Mouse (Mus musculus): ENCODE measurements around the gene Hmgxb4. TPM values are rescaled to one million over a fixed set of nuclear protein-coding genes. Genes with fewer than 3 reads are reported as not detected.

Gene Hmgxb4
- polyA plus RNA-seq, 1 experiment from 2014 or later: 32.2 TPM

GRCm38 (mm10) chr8:75047784-75048183 lies 54.6 kb downstream of the Hmgxb4 start:
- Histone ChIP-seq H3K9me3 (no peaks in the 10 kb centered on the region), H3K27me3 (no peaks in the 10 kb centered on the region), H3K4me2 (no peak overlapping the region), H3K9ac (no peak overlapping the region), H3K27ac (replicated peaks) (no peak overlapping the region), H3K4me1 (replicated peaks) (no peaks in the 10 kb centered on the region), H3K4me3 (no peak overlapping the region), H3K36me3 (no peaks in the 10 kb centered on the region)
- 93% methylated on average over 3 of the region's 3 CpGs for WGBS
- no peak for ATAC-seq (ENCODE audit: low read depth)

- no peak overlapping the region for H3K27ac ChIP-seq (replicated peaks)
- WGBS: 91% methylated on average over 4 of the region's 4 CpGs
- no peak for ATAC-seq (ENCODE audit: low read depth)
- H3K9ac ChIP-seq: no peak overlapping the region
- H3K36me3 ChIP-seq: peaks cover 17% of the 10 kb centered on the region
- no peaks in the 10 kb centered on the region for H3K9me3 ChIP-seq
- H3K27me3 ChIP-seq: no peaks in the 10 kb centered on the region
- H3K4me1 ChIP-seq (replicated peaks): no peaks in the 10 kb centered on the region
- H3K4me2 ChIP-seq: no peak overlapping the region
- no peak overlapping the region for H3K4me3 ChIP-seq
Observed at GRCm38 (mm10) chr8:75053342-75053741, 60.2 kb downstream of the Hmgxb4 start.

GRCm38 (mm10) chr8:75055673-75056072 lies 62.5 kb downstream of the Hmgxb4 start:
- Histone ChIP-seq H3K9me3 (no peaks in the 10 kb centered on the region), H3K4me2 (no peak overlapping the region), H3K4me3 (no peak overlapping the region), H3K27me3 (no peaks in the 10 kb centered on the region), H3K4me1 (replicated peaks) (no peaks in the 10 kb centered on the region), H3K9ac (no peak overlapping the region), H3K36me3 (peaks cover 20% of the 10 kb centered on the region), H3K27ac (replicated peaks) (no peak overlapping the region)
- ATAC-seq (ENCODE audit: low read depth): no peak
- 98% methylated on average over 2 of the region's 2 CpGs for WGBS

GRCm38 (mm10) chr8:75060022-75060421 lies 66.9 kb downstream of the Hmgxb4 start:
- H3K9me3 ChIP-seq: no peaks in the 10 kb centered on the region
- no peaks in the 10 kb centered on the region for H3K4me1 ChIP-seq (replicated peaks)
- H3K4me3 ChIP-seq: no peak overlapping the region
- no peaks in the 10 kb centered on the region for H3K27me3 ChIP-seq
- H3K4me2 ChIP-seq: no peak overlapping the region
- 87% methylated on average over 6 of the region's 6 CpGs for WGBS
- no peak overlapping the region for H3K27ac ChIP-seq (replicated peaks)
- no peak overlapping the region for H3K9ac ChIP-seq
- no peak for ATAC-seq (ENCODE audit: low read depth)
- H3K36me3 ChIP-seq: peaks cover 28% of the 10 kb centered on the region

GRCm38 (mm10) chr8:75060815-75061214 lies 67.7 kb downstream of the Hmgxb4 start:
- Histone ChIP-seq H3K9me3 (no peaks in the 10 kb centered on the region), H3K27me3 (no peaks in the 10 kb centered on the region), H3K9ac (no peak overlapping the region), H3K4me1 (replicated peaks) (no peaks in the 10 kb centered on the region), H3K4me2 (no peak overlapping the region), H3K36me3 (peaks cover 35% of the 10 kb centered on the region), H3K4me3 (no peak overlapping the region), H3K27ac (replicated peaks) (no peak overlapping the region)
- ATAC-seq (ENCODE audit: low read depth): no peak
- 94% methylated on average over 2 of the region's 2 CpGs for WGBS

- Histone ChIP-seq H3K9me3 (no peaks in the 10 kb centered on the region), H3K9ac (no peak overlapping the region), H3K36me3 (peaks cover 19% of the 10 kb centered on the region), H3K4me2 (no peak overlapping the region), H3K27me3 (no peaks in the 10 kb centered on the region), H3K4me3 (no peak overlapping the region), H3K27ac (replicated peaks) (no peak overlapping the region), H3K4me1 (replicated peaks) (no peaks in the 10 kb centered on the region)
- WGBS: 74% methylated on average over 3 of the region's 3 CpGs
- ATAC-seq (ENCODE audit: low read depth): no peak
Observed at GRCm38 (mm10) chr8:75063290-75063689, 70.1 kb downstream of the Hmgxb4 start.

- H3K36me3 ChIP-seq: peaks cover 16% of the 10 kb centered on the region
- WGBS: 92% methylated on average over 3 of the region's 3 CpGs
- no peaks in the 10 kb centered on the region for H3K27me3 ChIP-seq
- no peak overlapping the region for H3K4me3 ChIP-seq
- no peak for ATAC-seq (ENCODE audit: low read depth)
- H3K9ac ChIP-seq: no peak overlapping the region
- no peak overlapping the region for H3K4me2 ChIP-seq
- no peaks in the 10 kb centered on the region for H3K4me1 ChIP-seq (replicated peaks)
- H3K27ac ChIP-seq (replicated peaks): no peak overlapping the region
- no peaks in the 10 kb centered on the region for H3K9me3 ChIP-seq
Observed at GRCm38 (mm10) chr8:75064790-75065189, 71.6 kb downstream of the Hmgxb4 start.

GRCm38 (mm10) chr8:75067287-75067686 lies 74.1 kb downstream of the Hmgxb4 start:
- no peak overlapping the region for H3K4me2 ChIP-seq
- peaks cover 16% of the 10 kb centered on the region for H3K36me3 ChIP-seq
- no peaks in the 10 kb centered on the region for H3K27me3 ChIP-seq
- 79% methylated on average over 6 of the region's 6 CpGs for WGBS
- H3K9me3 ChIP-seq: no peaks in the 10 kb centered on the region
- ATAC-seq (ENCODE audit: low read depth): no peak
- H3K4me1 ChIP-seq (replicated peaks): no peaks in the 10 kb centered on the region
- H3K27ac ChIP-seq (replicated peaks): no peak overlapping the region
- no peak overlapping the region for H3K9ac ChIP-seq
- H3K4me3 ChIP-seq: no peak overlapping the region

- H3K27me3 ChIP-seq: no peaks in the 10 kb centered on the region
- no peak overlapping the region for H3K9ac ChIP-seq
- H3K4me2 ChIP-seq: no peak overlapping the region
- H3K9me3 ChIP-seq: no peaks in the 10 kb centered on the region
- no peaks in the 10 kb centered on the region for H3K4me1 ChIP-seq (replicated peaks)
- H3K27ac ChIP-seq (replicated peaks): no peak overlapping the region
- 88% methylated on average over 1 of the region's 1 CpGs for WGBS
- H3K36me3 ChIP-seq: peaks cover 4% of the 10 kb centered on the region; the same call in 1 of the 2 replicates
- ATAC-seq (ENCODE audit: low read depth): no peak
- H3K4me3 ChIP-seq: no peak overlapping the region
Observed at GRCm38 (mm10) chr8:75070297-75070696, 77.1 kb downstream of the Hmgxb4 start.

GRCm38 (mm10) chr8:75071627-75072346 lies 78.6 kb downstream of the Hmgxb4 start:
- ATAC-seq (ENCODE audit: low read depth): peak; percentile 86
- H3K9me3 ChIP-seq: no peaks in the 10 kb centered on the region
- no peaks in the 10 kb centered on the region; the same call in 1 of the 2 replicates for H3K36me3 ChIP-seq
- no peak overlapping the region for H3K9ac ChIP-seq
- H3K4me1 ChIP-seq (replicated peaks): no peaks in the 10 kb centered on the region
- no peaks in the 10 kb centered on the region for H3K27me3 ChIP-seq
- H3K27ac ChIP-seq (replicated peaks): no peak overlapping the region
- WGBS: 33% methylated on average over 4 of the region's 4 CpGs
- H3K4me3 ChIP-seq: no peak overlapping the region
- no peak overlapping the region for H3K4me2 ChIP-seq

- H3K4me1 ChIP-seq (replicated peaks): no peaks in the 10 kb centered on the region
- H3K36me3 ChIP-seq: no peaks in the 10 kb centered on the region
- ATAC-seq (ENCODE audit: low read depth): no peak
- H3K9ac ChIP-seq: no peak overlapping the region
- H3K4me2 ChIP-seq: no peak overlapping the region
- no peak overlapping the region for H3K27ac ChIP-seq (replicated peaks)
- H3K4me3 ChIP-seq: no peak overlapping the region
- 97% methylated on average over 1 of the region's 1 CpGs for WGBS
- no peaks in the 10 kb centered on the region for H3K27me3 ChIP-seq
- H3K9me3 ChIP-seq: no peaks in the 10 kb centered on the region
Observed at GRCm38 (mm10) chr8:75074876-75075275, 81.7 kb downstream of the Hmgxb4 start.

GRCm38 (mm10) chr8:75078215-75078614 lies 85.1 kb downstream of the Hmgxb4 start:
- Histone ChIP-seq H3K4me3 (no peak overlapping the region), H3K36me3 (no peaks in the 10 kb centered on the region), H3K4me1 (replicated peaks) (no peaks in the 10 kb centered on the region), H3K27ac (replicated peaks) (no peak overlapping the region), H3K9ac (no peak overlapping the region), H3K9me3 (no peaks in the 10 kb centered on the region), H3K27me3 (no peaks in the 10 kb centered on the region), H3K4me2 (no peak overlapping the region)
- WGBS: 86% methylated on average over 1 of the region's 1 CpGs
- no peak for ATAC-seq (ENCODE audit: low read depth)

GRCm38 (mm10) chr8:75078851-75079250 lies 85.7 kb downstream of the Hmgxb4 start:
- no peak for ATAC-seq (ENCODE audit: low read depth)

More at GRCm38 (mm10) chr8:75078851-75079250, 85.7 kb downstream of the Hmgxb4 start:
- no peaks in the 10 kb centered on the region for H3K27me3 ChIP-seq
- no peak overlapping the region for H3K9ac ChIP-seq
- no peaks in the 10 kb centered on the region for H3K9me3 ChIP-seq
- H3K4me2 ChIP-seq: no peak overlapping the region
- no peaks in the 10 kb centered on the region for H3K36me3 ChIP-seq
- H3K27ac ChIP-seq (replicated peaks): no peak overlapping the region
- WGBS: 96% methylated on average over 9 of the region's 9 CpGs
- peaks cover 4% of the 10 kb centered on the region; the same call in 1 of the 2 replicates for H3K4me1 ChIP-seq (replicated peaks)
- H3K4me3 ChIP-seq: no peak overlapping the region
